Mouse (Mus musculus) erythroblast, embryonic 14.5 days (primary cell): ENCODE data around the gene Tiam1. TPM values are rescaled to one million over a fixed set of nuclear protein-coding genes. Genes with fewer than 3 reads are reported as not detected.

ENCODE experiments used
- H3K27me3 ChIP-seq: 2 replicates; pipeline ENCODE4 v1.6.1; 2012; ENCODE audit warnings: inconsistent platforms; ENCODE audit not compliant: control insufficient read depth
- H3K36me3 ChIP-seq: 2 replicates; pipeline ENCODE4 v1.6.1; 2012; ENCODE audit warnings: mild to moderate bottlenecking, inconsistent platforms; ENCODE audit not compliant: control insufficient read depth
- H3K4me1 ChIP-seq: 2 replicates; pipeline ENCODE4 v1.6.1; 2012; ENCODE audit warnings: inconsistent platforms; ENCODE audit not compliant: control insufficient read depth
- H3K4me3 ChIP-seq: replicated peaks from 2 replicates; pipeline ENCODE3; 2012; ENCODE audit warnings: moderate library complexity, mild to moderate bottlenecking, inconsistent platforms
- H3K9me3 ChIP-seq: 2 replicates; pipeline ENCODE4 v1.6.1; 2012; ENCODE audit warnings: low read length, inconsistent platforms, mixed read lengths; ENCODE audit not compliant: control insufficient read depth
- GATA1 ChIP-seq: IDR thresholded peaks from 2 replicates; pipeline ENCODE4 v1.6.1; 2012; ENCODE audit warnings: low read length, inconsistent platforms, mixed read lengths
- TAL1 ChIP-seq: IDR thresholded peaks from 3 replicates; pipeline ENCODE4 v1.6.1; 2012; ENCODE audit warnings: low read length, inconsistent platforms, mixed read lengths
- polyA plus RNA-seq: library from polyadenylated mRNA; stranded (reverse); fragments of >175 nt; gene quantifications from 2 replicates; pipeline ENCODE4 v1.2.3, GENCODE M21; 2012

Gene Tiam1
- polyA plus RNA-seq, 1 experiment = 0.89 TPM

DNA sequence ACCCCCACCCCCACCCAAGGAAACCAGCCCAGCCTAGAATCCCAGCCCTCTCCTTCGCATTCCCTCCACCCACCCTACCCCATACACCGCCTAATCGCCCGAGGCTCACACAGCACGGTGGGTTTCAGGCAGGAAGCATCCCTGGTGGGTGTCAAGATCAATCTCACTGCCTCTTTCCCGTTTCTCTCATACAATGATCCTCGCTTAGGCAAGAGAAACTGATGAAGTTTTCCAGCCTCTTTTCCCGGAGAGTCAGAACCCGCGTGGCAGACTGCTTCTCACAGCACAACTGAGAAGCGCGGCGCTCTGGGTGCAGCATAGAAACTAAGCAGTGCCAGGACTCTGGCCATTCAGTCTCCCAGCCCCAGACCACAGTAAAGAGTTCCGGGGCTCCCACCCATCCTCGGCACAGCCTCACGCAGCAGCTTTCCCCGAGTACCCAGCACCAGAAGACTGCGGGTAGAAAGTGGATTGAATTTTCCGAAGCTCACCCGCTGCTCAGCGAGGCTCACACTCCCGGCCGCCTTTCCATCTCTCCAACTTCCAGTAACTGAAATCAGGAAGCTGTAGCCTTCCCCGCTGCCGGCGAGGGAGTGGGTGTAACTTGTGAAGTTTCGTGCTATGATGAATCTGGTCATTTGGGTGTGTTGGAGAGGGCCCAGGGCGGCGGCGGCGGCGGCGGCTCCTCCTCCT, 183.2 kb downstream of the Tiam1 start:
- peaks cover 47% of the 10 kb centered on the region for H3K27me3 ChIP-seq
- H3K4me3 ChIP-seq = no peak overlapping the region
- H3K36me3 ChIP-seq = no peaks in the 10 kb centered on the region
- no peaks in the 10 kb centered on the region; the same call in 1 of the 2 replicates for H3K4me1 ChIP-seq
- peaks cover 13% of the 10 kb centered on the region for H3K9me3 ChIP-seq
- TF ChIP-seq GATA1 (no peak), TAL1 (no peak)

DNA sequence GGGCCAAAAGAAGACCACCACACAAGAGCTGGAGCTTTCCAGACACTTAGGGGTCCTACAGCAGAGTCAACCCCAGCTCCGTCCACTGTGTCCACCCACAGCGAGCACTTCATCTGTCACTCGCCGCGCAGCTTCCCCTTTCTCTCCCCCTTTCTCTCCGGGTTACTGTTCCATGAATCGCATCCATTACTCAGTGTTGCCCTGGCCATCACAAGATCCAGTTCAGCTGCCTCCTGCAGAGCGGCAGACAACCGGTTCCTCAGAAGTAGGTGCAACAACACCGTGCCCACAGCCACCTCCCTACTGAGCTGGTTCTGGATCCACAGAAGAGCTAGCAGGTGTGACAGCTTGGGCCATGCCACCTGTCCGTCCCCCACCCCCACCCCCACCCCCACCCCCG, 184.6 kb downstream of the Tiam1 start:
- TF ChIP-seq TAL1 = no peak
- TF ChIP-seq GATA1 = no peak
- H3K36me3 ChIP-seq = no peaks in the 10 kb centered on the region
- no peaks in the 10 kb centered on the region; the same call in 1 of the 2 replicates for H3K4me1 ChIP-seq
- H3K9me3 ChIP-seq = peaks cover 4% of the 10 kb centered on the region; the same call in 1 of the 2 replicates
- no peak overlapping the region for H3K4me3 ChIP-seq
- H3K27me3 ChIP-seq = peaks cover 47% of the 10 kb centered on the region

DNA sequence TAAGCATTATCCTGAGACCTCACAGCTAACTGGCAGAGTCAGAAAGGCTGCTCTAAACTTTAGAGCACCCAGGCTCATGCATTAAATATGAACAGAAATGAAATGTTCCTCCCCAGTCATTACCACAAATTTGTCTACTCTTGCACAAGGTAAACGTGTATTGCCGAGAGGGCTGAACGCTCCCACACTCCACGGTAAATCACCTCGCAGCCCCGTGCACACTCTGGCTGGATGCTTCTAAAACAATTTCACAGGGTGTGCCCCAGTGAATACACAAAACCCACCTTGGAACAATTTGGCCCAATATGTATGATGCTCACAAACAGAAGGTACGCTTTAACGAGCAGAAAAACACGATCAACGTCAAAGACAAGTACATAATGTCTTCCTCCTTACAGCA, 185.5 kb downstream of the Tiam1 start:
- TF ChIP-seq GATA1 = no peak
- no peak for TF ChIP-seq TAL1
- H3K9me3 ChIP-seq = peaks cover 4% of the 10 kb centered on the region; the same call in 1 of the 2 replicates
- no peaks in the 10 kb centered on the region for H3K36me3 ChIP-seq
- H3K27me3 ChIP-seq = peaks cover 47% of the 10 kb centered on the region
- H3K4me3 ChIP-seq = no peak overlapping the region
- no peaks in the 10 kb centered on the region; the same call in 1 of the 2 replicates for H3K4me1 ChIP-seq

DNA sequence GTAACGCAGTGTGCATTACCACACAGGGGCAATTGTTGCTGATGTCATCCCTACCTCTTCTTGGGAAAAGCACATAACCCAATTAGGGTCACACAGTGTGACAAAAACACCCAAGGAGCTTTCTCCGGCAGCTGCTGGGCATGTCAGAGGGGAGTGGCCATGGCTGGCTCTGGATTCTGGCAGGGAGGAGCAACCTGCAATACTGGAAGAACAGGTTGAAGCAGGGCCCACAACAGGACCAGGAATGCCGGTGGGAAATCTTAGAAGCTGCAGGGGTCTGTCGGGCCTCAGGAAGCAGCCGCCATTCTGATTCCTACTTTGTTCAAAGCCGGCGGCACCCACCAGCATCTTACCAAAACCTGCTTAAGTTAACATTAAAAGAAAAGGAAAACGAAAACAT, 189.0 kb downstream of the Tiam1 start:
- H3K27me3 ChIP-seq = peaks cover 14% of the 10 kb centered on the region

DNA sequence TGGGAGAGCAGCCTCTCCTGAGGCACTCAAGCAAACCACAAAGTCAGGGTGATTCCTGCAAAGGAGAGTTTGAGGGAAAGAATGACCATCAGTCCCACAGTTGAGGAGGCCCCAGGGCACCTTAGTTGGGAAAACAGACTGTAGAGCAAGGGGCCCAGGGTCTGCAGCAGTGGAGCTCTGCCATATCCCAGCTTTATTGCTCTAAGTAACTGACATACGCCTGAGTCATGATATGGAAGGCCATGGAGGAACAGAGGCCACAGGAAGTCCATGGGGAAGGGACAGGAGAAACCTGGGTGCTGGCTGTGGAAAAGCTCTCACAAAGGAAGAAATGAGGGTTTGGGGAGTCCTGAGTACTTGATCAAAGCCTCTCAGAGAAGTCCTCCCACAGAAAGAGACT, 189.5 kb downstream of the Tiam1 start:
- peaks cover 2% of the 10 kb centered on the region; the same call in 1 of the 2 replicates for H3K9me3 ChIP-seq

More for the DNA sequence above, 189.0 kb downstream of the Tiam1 start:
- H3K36me3 ChIP-seq = no peaks in the 10 kb centered on the region
- TF ChIP-seq TAL1 (no peak), GATA1 (no peak)
- peaks cover 2% of the 10 kb centered on the region; the same call in 1 of the 2 replicates for H3K9me3 ChIP-seq
- no peak overlapping the region for H3K4me3 ChIP-seq
- H3K4me1 ChIP-seq = no peaks in the 10 kb centered on the region

DNA sequence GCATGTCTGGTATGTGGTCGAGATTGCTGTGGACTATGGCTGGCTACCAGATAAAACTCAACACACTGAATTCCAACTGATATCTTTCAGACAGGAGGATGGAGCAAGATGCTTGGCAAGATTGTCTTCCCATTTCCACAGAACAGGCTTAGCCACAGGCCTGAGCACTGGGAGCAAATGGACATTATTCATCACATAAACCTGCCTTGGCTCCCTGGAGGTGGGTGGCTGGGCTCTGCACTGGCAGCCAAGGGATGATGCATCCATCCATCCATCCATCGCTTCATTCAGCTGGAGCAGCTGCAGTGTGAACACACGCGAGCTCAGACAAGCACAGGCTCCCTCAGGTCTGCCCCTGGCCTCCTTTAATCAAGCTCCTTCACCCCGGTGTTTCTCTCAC, 190.7 kb downstream of the Tiam1 start:
- no peaks in the 10 kb centered on the region for H3K27me3 ChIP-seq
- TF ChIP-seq TAL1 (no peak), GATA1 (no peak)
- no peaks in the 10 kb centered on the region for H3K36me3 ChIP-seq
- no peaks in the 10 kb centered on the region for H3K4me1 ChIP-seq
- H3K9me3 ChIP-seq = peaks cover 2% of the 10 kb centered on the region; the same call in 1 of the 2 replicates
- H3K4me3 ChIP-seq = no peak overlapping the region

More for the DNA sequence above, 189.5 kb downstream of the Tiam1 start:
- Histone ChIP-seq H3K4me1 (no peaks in the 10 kb centered on the region), H3K4me3 (no peak overlapping the region), H3K36me3 (no peaks in the 10 kb centered on the region), H3K27me3 (peaks cover 10% of the 10 kb centered on the region)
- no peak for TF ChIP-seq GATA1
- no peak for TF ChIP-seq TAL1

DNA sequence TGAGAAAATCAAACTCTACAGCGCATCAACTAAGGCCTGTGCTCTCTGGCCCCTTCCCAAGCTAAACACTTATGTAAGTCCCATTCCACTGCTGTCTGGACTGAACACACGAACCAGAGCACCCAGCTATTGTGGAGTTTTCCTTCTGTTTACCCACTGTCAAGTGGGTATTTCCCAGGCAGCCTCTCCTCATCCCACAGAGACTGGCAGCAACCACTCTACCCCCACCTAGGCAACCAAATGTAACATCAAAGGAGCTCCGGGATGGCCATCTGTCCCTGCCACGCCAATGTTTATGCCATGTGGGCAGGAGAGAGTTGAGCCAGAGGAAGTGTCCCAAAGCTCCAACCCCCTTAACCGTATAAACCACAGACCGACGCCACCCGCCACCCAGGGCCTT, 192.8 kb downstream of the Tiam1 start:
- Histone ChIP-seq H3K9me3 (peaks cover 2% of the 10 kb centered on the region; the same call in 1 of the 2 replicates), H3K4me3 (no peak overlapping the region), H3K27me3 (no peaks in the 10 kb centered on the region), H3K36me3 (no peaks in the 10 kb centered on the region), H3K4me1 (no peaks in the 10 kb centered on the region)
- no peak for TF ChIP-seq TAL1
- no peak for TF ChIP-seq GATA1

DNA sequence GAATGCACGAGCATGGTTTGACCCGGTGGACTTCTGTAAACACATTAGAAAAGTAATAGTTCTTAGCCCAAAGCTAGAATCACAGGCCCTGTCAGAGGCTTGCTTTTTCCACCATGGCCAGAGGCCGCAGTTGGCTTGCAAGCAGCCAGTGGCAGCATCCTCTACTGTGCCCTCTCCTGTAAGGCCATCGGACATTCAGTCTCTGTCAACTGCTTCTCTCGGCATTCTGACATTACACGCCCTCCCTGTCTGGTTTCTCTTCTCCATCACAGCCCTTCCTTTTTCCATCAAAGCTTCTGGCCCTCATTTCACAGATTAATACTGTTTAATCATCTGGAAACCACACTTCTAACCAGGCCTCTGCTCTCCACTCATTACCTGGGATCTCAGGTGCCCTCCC, 193.3 kb downstream of the Tiam1 start:
- H3K9me3 ChIP-seq = peaks cover 2% of the 10 kb centered on the region; the same call in 1 of the 2 replicates
- no peaks in the 10 kb centered on the region for H3K4me1 ChIP-seq
- H3K4me3 ChIP-seq = no peak overlapping the region
- TF ChIP-seq GATA1 (no peak), TAL1 (no peak)
- no peaks in the 10 kb centered on the region for H3K27me3 ChIP-seq
- no peaks in the 10 kb centered on the region for H3K36me3 ChIP-seq

DNA sequence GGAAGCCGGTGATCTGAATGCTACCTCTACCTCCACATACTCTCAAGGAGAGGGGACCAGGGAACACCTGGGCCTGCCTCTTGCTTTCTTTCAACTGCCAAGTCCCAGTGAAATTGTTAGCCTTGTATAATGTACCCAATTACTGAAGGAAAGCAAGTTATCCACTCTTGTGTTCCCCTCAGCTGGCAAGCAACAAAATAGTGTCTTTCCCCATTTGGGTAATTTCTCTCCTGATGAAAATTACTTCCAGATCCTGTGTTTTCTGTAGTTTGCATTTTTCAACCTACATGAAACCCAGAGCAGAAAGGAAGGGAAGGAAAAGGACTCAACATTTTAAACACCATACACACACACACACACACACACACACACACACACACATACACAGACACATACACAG, 195.5 kb downstream of the Tiam1 start:
- TF ChIP-seq GATA1 (no peak), TAL1 (no peak)
- H3K27me3 ChIP-seq = no peaks in the 10 kb centered on the region
- no peak overlapping the region for H3K4me3 ChIP-seq
- peaks cover 2% of the 10 kb centered on the region; the same call in 1 of the 2 replicates for H3K9me3 ChIP-seq
- no peaks in the 10 kb centered on the region for H3K4me1 ChIP-seq
- no peaks in the 10 kb centered on the region for H3K36me3 ChIP-seq

DNA sequence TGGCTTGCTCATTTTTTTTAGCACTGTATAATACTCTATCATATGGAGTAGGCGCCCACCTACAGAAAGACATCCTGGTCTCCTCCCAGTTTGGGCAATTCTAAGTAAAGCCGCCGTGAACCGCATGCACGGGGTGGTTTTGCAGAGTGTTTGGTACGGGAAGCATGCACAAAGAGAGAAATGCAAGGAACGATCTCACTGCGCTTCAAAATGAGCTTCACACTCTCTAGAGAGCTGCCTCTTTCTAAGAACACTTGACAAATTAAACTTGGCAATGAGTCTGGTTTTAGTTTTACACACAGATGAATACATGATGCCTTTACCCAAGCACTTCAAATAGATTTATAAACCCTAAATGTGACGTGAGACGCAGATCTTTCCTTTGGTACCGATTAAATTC, 196.8 kb downstream of the Tiam1 start:
- no peaks in the 10 kb centered on the region for H3K4me1 ChIP-seq
- no peaks in the 10 kb centered on the region for H3K27me3 ChIP-seq
- H3K36me3 ChIP-seq = no peaks in the 10 kb centered on the region
- no peak overlapping the region for H3K4me3 ChIP-seq
- H3K9me3 ChIP-seq = peaks cover 5% of the 10 kb centered on the region
- TF ChIP-seq GATA1 (no peak), TAL1 (no peak)
